Mouse (Mus musculus): ENCODE measurements at regions not wholly inside any gene's neighbourhood (a gene's known extent, or its start where the extent isn't known, plus 50 kb on each side); places are given as distances from the start of the nearest gene placed in this dataset.
A peak's percentile ranks its signal among the peaks of the same experiment; 100 is the strongest.

DNA sequence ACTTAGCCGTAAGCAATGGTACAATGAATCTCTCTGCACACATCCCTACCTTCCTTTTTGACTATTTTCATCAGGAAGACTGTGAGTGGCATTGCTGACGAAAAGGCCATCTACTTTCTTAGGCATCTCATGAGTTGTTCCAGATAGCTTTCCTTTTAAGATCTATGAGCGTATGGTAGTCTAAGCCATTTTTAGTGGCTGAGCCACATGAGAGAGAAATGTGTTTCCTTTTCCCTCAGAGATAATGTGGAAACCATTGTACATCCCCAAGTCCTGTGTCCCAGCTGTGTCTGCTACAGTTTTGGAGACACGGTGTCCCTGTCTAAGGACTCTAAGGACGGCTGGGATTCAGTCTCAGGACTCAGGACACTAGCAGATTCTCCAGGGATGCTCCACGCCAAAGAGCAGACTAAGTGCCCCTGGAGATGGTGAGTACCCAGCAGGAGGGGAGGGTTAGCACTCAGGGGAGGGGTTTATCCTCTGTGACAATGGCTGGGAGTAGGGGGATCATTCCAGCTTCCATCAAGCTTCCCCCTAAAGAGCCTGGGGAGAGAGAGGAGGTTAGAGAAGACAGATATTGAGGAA is 199.0 kb downstream of the Cdca7 start:
- no peak for ATAC-seq

DNA sequence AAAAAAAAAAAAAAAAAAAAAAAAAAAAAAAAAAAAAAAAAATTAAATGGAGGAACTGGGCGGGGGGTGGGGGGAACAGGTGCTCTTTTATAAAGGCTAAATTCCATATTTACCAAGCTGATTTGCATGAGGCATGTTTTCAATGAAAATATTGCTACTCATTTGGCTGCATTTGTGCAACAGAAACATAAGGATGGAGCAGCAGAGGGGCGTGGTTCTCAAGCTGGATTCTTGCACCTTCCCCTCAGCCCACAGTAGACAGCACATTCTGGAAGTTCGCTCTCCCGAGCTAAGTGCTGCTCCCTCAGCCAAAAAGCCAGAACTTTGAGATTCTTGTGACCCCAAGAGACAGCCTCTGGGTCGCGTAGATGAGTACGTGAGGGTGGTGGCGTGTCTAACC is 201.8 kb downstream of the Cdca7 start:
- no peak for ATAC-seq

DNA sequence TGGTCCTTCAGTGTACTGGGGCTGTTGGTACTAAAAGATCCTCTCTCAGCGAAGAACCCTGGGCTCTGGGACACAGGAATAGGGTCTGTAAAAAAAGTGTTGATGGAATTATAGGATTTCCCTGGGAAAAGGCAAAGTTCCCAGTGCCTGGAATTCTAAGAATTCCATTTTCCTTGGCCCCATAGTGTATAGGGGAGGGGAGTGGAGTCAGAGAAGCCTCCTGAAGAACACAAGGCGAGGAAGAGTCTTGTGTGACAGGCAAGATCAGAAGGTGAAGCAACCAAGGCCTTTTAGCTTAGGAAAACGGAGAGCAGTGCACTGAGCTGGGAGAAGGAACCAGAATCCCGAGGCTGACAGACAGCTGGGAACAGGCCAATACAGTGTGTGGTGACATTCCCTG is 212.1 kb downstream of the Cdca7 start:
- no peak for ATAC-seq

DNA sequence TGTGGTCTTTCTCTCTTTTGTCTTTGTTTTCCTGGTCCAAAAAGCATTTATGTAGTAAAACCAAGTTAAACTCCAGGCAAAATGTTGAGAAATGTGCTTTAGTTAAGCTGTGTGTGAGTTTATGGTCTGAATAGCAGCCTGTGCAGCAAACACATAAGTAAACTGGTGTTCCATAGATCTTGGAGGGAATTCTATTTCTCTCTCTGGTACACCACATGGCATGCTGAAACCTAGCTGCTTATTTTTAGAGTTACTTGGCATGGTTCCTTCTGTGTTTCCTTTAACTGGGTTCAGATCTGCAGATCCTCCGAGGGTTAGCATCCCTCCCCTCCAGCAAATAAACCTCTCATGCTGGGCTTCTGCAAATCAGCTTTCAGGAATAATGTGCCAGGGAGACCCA is 225.1 kb downstream of the Cdca7 start:
- ATAC-seq = no peak

DNA sequence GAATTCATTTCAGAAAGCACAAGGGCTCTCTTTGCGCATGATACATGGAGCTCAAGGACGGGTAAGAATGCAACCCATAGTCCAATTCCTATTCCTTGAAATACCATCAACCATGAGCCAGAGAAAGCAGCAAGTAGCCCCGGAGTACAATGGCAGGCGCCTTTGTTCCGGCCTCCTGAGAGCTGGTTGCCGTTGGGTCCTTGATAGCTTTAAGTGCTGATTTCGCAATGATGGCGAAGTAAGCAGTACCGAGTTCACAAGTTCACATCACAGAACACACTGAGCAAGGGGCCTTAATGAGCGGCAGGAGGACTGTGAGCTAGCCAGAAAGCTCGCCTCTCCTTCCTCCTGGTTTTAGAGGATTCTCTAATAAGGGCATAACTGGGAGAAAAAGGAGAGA is 227.3 kb downstream of the Cdca7 start:
- no peak for ATAC-seq

DNA sequence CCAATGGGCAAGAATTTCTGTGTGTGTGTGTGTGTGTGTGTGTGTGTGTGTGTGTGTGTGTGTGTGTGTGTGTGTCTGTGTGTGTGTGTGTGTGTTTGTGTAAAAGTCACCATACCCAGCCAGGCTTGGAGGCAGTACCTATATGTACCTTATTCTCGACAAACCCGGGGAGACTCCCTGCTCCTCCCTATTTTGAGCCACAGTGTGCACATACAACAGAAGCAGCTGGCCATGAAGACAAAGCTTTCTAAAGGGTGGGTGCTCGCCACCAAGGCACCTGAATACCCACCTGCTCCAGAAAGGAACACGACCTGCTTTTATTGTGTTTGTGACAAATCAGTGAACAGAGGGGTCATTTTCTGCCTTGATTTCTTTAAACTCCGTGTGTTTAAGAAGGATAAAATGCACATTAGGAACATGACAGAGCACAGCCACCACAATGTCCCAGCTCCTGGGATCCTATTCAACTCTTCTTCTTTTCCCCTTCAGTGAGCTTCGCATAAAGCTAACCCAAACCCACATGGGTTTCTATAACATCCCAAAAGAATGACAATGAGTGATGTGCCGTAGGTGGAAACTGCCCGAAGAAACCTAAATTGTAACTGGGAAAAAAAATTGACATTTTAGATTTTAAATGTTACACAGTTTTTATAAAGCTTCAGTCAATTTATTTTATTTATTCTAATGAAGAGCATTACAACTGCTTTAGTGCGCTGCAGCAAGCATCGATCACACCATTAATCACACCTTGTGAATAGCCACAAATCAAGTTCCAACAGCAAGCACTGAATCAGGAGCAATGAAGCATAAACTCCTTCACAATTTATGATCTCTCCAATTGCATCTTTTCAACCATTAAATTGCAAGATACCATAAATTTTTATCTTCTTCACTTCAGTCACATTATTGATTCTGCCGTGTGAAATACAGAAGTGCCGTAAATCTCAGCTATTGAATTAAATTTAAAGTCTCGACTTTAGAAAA is 232.0 kb downstream of the Cdca7 start:
- ATAC-seq = no peak

DNA sequence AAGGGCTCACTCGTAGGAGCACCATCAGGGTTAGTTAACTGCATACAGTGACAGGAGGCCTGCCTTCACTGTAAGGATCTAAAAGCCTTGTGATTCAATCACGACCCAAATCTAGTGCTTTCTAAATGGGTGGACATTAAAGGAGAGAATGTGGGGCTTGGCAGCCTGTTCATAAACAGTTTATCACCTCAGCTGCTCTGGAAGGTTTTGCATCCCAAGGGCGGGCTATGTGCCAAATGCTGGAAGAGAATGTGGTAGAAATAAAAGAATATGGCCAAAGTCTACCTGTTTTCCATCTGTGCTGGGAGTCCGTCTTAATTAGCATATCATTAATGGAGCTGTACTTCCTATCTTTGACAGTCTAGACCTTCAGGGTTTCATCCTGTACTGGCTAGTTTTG is 241.0 kb downstream of the Cdca7 start:
- no peak for ATAC-seq

DNA sequence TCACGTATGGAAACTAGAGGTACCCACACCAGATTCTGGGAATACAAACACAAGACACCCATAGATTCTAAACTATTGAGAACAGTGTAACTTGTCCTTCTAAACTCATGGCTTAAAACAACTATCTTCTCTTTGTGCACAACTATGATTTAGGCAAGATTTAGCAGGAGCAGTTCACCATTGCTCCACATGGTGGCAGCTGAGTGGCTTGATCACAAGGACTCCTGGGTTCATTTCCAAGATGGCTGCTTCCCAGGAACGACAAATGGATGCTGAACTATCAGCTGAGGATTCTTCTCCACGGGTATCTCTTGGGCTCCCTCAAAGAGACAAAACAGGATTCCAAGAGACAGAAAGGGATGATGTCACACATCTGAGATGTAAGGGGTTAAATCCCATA is 251.5 kb downstream of the Sp3 start:
- ATAC-seq = peak; percentile 92

DNA sequence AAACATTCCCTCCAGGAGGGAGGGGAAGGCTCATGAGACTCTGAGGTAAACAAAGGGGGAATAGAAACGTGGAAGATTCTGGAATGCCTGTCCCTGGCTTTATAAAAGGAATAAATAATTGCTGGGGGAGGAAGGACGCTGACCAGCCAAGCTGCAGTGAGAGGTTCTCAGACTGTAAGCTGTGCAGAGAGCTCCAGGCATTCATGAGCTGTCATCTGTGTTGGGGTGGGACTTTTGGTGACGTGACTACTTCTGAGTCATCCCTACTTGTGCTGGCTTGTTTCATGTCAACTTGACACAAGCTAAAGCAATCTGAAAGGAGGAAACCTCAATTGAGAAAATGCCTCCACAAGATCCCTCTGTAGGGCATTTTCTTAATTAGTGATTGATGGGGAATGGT is 246.9 kb downstream of the Sp3 start:
- no peak for ATAC-seq

DNA sequence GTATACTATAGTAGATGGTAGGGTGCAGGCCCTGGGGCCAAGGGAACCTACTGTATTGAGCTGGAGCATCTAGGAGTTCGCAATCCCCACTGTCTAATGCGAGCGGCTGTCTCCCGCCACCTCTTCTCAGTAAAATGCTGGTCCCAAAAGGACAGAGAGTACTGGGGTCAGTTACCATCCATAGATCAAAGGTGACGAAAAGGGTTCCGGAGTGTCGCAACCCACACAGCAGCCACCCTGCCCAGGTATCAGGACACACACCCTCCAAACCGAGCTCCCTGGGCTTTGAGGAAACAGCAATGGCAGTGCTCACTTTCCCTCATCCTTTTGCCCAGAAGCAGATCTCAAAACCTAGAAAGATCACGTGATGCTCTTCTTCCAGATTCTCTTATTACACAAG is 245.2 kb downstream of the Sp3 start:
- ATAC-seq = no peak

DNA sequence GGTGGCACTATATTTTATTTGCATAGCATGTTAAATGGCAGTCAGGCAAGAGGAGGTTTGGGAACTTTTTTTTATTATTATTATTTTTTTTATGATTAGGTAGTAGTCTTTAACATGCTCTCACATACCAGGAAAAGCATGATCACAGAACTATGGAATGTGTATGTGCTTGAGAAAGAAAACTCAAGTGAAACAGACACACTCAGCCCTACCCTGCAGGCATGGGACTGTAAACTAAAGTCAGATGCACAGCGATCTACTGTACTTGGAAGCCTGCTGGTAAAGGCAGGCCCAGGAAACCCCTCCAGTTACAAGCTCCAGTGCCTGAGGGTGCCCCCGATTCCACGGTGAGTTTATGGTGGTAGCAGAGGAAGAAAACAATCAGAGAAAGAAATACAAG is 243.6 kb downstream of the Sp3 start:
- no peak for ATAC-seq

DNA sequence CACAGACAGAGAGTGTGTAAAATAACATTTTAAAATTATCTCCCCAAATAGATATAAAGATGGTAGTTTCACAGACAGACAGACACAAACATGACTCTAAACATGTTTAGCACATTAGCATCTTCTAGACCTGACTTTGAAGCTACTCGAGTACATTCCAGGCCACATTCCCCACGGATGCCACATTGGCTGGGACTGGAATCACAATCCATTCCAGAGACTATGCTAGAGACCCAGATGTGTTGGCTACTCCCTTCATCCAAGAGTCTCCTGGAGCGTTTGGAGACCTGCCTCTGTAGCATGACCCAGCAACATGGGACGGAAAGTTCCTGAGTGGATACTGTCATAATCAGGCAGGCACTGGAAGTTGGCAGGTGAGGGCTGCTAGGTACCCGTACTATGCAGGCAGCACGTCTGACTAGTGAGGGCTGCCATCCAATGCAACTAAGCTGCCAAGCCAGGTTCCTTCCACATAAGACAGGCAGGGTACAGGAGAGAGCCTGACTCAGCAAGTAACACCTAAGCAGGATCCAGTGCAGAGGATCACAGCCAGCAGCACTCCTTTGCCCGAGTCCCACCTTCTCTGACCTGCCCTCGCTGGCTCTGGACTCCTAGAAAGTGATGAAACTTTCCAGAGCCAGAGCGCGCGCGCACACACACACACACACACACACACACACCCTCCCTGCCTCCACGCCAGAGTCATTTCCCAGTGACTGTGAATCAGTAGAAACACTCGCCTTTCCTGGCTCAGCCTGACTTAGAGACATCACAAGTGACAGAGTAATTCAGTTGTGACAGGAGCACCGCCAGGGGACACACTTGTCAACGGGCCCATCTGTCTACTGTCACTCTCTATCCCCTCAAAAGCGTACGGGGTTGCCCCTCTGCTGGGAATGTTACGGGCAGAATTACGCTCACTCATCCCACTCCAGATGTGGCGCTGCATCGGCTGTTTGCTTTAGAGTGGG is 239.6 kb downstream of the Sp3 start:
- ATAC-seq = no peak

DNA sequence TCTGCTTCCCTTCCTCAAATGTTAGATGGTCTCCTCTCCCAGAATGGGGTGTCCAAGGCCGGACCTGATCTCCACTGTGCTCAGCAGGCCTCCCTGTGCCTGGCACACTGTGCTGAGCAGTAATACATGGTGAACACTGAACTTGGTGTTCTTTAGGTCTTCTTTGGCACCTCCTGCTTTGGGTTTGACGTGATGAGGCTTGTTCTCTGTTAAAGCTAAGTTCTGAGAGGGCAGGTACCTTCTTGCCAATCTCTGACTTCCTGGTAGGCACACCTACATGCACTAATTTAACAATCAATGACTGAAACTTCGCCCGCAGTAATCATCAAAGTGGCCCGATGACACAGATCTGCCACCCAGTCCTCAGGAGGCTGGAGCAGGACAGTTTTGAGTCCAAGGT is 238.5 kb downstream of the Sp3 start:
- no peak for ATAC-seq

DNA sequence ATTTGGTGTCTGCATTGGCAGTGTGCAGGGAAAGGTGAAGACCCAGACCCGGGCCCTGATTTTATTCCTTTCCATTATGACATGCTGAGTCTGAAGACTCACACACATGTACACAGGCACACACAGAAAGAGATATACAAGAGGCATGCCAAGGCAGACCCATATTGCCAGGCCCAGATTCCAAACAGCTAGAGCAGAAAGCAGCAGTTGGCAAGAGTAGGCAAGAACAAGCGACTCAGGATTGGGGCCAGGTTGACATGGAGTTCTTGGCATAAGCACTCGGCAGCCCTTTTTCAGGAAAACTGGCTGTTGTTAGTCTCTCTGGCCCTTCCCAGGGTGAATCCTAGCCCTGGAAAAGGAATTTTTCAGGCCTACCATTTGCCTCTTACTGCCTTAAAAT is 236.6 kb downstream of the Sp3 start:
- no peak for ATAC-seq

DNA sequence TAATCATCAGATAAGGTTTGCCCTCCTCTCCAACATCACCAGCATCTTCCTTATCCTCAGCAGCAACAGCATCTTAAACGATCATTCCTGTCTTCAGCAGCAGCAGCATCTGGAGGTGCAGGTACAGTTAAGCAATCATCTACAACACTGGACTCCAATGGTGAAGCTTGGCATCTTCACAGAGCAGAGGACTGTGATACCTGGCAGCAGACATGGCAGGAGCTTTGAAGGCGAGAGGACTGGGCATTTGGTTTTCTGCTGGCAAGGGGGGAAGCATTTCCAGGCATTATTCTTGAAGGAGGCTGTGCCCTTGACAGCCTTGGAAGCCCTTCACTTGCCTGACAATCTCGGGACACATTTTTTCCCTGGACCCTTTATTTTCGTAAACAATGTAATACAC is 235.3 kb downstream of the Sp3 start:
- ATAC-seq = no peak

DNA sequence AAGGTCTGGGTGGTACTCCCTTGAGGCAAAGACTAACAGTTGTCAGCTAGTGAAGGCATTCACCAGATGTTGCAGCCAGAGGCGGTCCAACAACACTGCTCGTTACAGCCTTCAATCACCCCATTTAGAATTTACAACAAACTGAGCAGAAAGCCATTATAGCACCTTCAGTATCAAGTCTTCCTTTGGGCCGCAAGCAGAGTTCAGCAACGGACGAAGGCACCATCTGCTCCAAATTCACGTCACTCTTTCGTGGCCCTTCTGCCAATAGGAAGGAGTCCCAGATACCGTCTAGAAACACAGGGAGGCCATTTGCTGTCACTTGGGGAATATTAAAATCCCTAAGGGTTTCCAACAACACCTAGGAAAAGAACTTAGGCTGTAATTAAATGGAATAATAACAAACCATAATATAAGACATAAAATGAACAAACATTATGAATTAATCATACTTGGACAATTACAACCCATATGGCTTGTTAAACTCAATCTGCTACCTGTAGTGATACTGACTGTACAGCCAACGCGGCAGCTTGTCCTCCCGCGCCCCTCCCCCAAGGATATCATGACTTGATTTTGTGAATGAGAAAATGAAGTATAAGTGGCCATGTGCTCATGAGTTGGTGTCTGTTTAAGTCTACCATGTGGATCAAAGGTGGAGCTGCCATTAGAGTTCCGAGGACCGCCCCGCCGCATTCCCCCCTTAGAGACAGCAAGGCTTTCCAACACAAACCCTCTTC is 233.6 kb downstream of the Sp3 start:
- no peak for ATAC-seq

DNA sequence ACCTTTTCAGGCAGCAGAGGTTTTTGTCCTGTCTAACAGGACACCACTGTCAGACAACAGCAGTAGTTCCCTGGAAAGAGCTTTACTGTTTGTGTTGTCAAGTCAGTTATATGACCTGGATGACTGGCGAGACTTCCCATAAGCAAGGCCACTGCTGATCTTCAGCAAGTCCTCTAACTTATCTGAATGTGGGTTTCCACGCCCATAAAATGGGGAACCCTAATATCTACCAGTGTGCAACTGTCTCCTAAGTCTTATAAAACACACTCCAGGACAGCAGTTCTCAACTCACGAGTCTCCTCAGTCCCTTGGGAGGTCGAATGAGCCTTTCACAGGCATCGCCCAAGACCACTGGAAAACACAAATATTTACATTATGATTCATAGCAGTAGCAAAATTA is 232.9 kb downstream of the Sp3 start:
- ATAC-seq = no peak

DNA sequence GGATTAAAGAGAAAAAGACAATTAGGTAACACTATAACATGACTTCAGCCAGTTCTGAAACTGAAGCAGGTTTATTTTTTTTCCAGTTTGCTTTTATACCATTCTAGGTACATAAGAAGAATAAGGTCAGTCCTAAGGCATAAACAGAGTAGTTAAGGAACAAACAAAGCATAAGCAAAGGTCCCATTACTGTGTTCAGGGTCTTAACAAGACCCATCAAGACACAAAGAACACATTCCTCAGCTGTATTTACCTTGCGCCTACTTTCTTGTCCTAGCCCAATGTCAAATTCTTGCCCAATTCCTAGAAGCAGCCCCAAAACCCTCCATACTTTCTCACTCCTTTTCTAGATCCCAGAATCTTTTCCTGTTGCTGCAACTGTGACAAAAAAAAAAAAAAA is 230.8 kb downstream of the Sp3 start:
- no peak for ATAC-seq

DNA sequence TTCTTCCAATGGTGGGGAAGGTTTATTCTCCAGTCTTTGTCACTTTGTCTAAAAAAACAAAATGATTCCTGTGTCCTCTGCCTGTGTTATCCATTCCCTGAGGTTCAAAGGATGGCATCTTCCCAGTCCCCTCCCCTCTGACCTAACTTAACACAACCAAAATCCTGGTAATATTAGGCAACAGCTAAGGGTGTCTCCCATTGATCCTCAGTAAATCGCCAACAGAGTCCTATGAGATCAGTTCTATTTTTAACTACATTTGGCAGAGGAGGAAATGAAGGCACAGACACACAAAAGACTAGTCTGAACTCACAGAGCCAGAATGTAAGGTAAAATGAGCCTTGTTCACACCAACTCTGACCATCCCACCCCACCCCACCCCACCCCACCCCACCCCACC is 228.8 kb downstream of the Sp3 start:
- no peak for ATAC-seq

DNA sequence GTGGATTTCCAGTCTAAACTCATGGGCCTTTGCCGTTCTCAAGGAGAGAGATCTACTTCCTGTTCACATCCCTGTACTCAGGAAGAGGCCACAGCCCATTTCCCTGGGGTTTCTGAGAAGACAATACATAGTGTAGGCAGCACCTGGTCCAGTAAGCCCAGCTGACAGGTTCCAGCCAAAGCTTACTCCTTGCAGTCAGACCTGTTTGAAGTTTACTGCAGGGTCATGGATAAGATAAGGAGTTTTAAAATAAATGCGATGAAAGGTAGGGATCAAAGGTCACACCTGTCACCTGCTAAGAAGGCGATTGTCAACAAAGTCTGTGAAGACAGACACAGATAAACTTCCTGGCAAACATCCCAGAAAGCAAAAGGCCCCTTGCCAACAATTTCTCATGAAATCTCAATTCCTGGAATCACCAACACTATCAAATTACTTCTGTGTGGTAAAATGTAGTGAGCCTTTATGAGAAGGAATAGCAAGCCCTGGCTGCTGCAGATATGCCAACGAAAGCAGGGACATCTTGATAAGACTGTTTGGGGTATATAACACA is 227.5 kb downstream of the Sp3 start:
- no peak for ATAC-seq

DNA sequence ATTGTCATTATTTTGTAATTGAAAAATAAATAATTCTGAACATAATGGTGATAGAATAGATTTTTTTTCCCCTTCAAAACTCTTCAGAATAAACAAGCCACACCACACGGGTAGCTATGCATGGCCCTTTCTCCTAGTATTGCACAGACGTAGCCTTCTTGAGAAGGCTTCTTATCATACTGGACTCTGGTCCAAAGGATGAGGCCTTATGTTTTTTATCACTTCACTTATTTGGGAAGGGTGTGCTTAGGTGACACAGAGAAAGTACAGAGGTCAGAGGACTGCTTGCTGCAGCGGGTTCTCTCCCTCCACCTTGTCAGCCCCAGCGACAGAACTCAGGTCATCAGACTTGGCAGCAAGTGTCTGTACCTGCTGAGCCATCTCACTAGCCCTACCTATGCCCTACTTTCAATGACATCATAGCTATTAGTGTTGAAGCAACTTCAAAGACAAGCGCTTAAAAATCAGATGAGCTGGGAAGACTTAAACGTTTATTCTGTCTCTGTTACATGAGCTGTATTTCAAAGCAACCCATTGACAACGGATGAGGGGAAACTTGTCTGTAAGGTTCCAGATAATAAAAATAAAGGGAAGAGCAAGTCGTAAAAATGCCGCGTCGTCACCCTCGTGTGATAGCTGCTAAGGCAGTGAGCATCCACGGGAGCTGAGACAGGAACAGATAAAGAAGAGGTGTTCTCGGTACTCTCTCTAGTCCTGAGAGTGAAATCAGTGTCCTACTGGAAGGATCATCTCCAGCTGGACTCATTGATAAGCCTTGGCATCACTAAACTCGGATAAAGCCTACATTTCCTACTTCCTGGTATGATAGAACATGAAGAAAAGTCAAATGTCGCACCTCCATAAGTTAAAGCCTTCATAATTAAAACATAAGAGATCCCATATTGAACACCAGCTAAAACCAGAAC is 226.2 kb downstream of the Sp3 start:
- no peak for ATAC-seq

Data from CD4-positive, CD25-positive, alpha-beta regulatory T cell, adult 4 months (primary cell).